Mouse (Mus musculus) midbrain, embryonic 12.5 days (tissue): ENCODE data around the gene Eps8l3. TPM values are rescaled to one million over a fixed set of nuclear protein-coding genes. Genes with fewer than 3 reads are reported as not detected.
"Not testable (repeated sequence)": the region's sequence is repeated elsewhere in the genome, so short reads cannot be mapped to it uniquely, and the experiment has no call there.

Experiments
- ATAC-seq: fragments of 200-750 bp; cut with Nextera tagmentation; 2 replicates; pipeline ENCODE4 v1.8.0; 2017; ENCODE audit warnings: low read depth, moderate TSS enrichment, moderate library complexity; ENCODE audit not compliant: low FRiP score
- H3K27ac ChIP-seq: fragments of 300-500 bp; sonication (generic); replicated peaks from 2 replicates; pipeline ENCODE4 v1.5.1; 2016; ENCODE audit warnings: mild to moderate bottlenecking
- H3K27me3 ChIP-seq: fragments of 300-500 bp; sonication (generic); 2 replicates; pipeline ENCODE4 v1.6.1; 2016; ENCODE audit warnings: mild to moderate bottlenecking
- H3K36me3 ChIP-seq: fragments of 300-500 bp; sonication (generic); 2 replicates; pipeline ENCODE4 v1.6.1; 2016
- H3K4me1 ChIP-seq: fragments of 300-500 bp; sonication (generic); 2 replicates; pipeline ENCODE4 v1.6.1; 2016
- H3K4me2 ChIP-seq: fragments of 300-500 bp; sonication (generic); replicated peaks from 2 replicates; pipeline ENCODE4 v1.6.1; 2016; ENCODE audit warnings: mild to moderate bottlenecking, moderate library complexity
- H3K4me3 ChIP-seq: fragments of 300-500 bp; sonication (generic); 2 replicates; pipeline ENCODE4 v1.5.1; 2016; ENCODE audit warnings: mild to moderate bottlenecking
- H3K9ac ChIP-seq: fragments of 300-500 bp; sonication (generic); replicated peaks from 2 replicates; pipeline ENCODE4 v1.6.1; 2016; ENCODE audit warnings: mild to moderate bottlenecking, moderate library complexity
- H3K9me3 ChIP-seq: fragments of 300-500 bp; sonication (generic); 2 replicates; pipeline ENCODE4 v1.6.1; 2016; ENCODE audit warnings: mild to moderate bottlenecking
- WGBS: fragments of 180-500 bp; shearing (Covaris S2); methylation state at CpG from one replicate; pipeline ENCODE4 v1.1.7; 2016; 5-methylcytosine and 5-hydroxymethylcytosine counted together
- polyA plus RNA-seq: library from polyadenylated mRNA; unstranded; fragments of >200 nt; fragmentation: Nextera tagmentation; extraction: Ambion mirVana; gene quantifications from 2 replicates; pipeline ENCODE4 v1.2.1, GENCODE M21; 2016

The Eps8l3 gene
- polyA plus RNA-seq, 1 experiment from 2014 or later: not detected

- Histone ChIP-seq H3K4me3 (no peak overlapping the region), H3K4me2 (no peak overlapping the region), H3K9me3 (no peaks in the 10 kb centered on the region), H3K36me3 (no peaks in the 10 kb centered on the region), H3K9ac (no peak overlapping the region), H3K4me1 (peaks cover 8% of the 10 kb centered on the region), H3K27ac (no peak overlapping the region), H3K27me3 (no peaks in the 10 kb centered on the region)
- whole genome bisulfite sequencing: 81% methylated on average over 13 of the region's 13 CpGs
- no peak for ATAC-seq
Measured at GRCm38 (mm10) chr3:107855368-107855767, 21.7 kb upstream of the Eps8l3 start.

GRCm38 (mm10) chr3:107857646-107858045 is 19.4 kb upstream of the Eps8l3 start:
- no peak overlapping the region for H3K4me2 ChIP-seq
- no peak overlapping the region for H3K9ac ChIP-seq
- no peaks in the 10 kb centered on the region for H3K9me3 ChIP-seq
- no peak overlapping the region for H3K27ac ChIP-seq
- H3K4me3 ChIP-seq: no peak overlapping the region
- 62% methylated on average over 6 of the region's 6 CpGs for WGBS
- H3K27me3 ChIP-seq: no peaks in the 10 kb centered on the region; the same call in 1 of the 2 replicates
- no peak for ATAC-seq
- H3K36me3 ChIP-seq: no peaks in the 10 kb centered on the region
- H3K4me1 ChIP-seq: no peaks in the 10 kb centered on the region

GRCm38 (mm10) chr3:107861483-107861882 is 15.5 kb upstream of the Eps8l3 start:
- not testable (repeated sequence) for H3K9ac ChIP-seq, H3K9me3 ChIP-seq, H3K36me3 ChIP-seq, H3K4me2 ChIP-seq, H3K4me3 ChIP-seq, H3K4me1 ChIP-seq, H3K27ac ChIP-seq, ATAC-seq
- H3K27me3 ChIP-seq: peaks cover 10% of the 10 kb centered on the region; the same call in 1 of the 2 replicates
- WGBS: 84% methylated on average over 5 of the region's 5 CpGs

GRCm38 (mm10) chr3:107862471-107862870 is 14.6 kb upstream of the Eps8l3 start:
- H3K4me3 ChIP-seq: no peak overlapping the region
- no peaks in the 10 kb centered on the region for H3K4me1 ChIP-seq
- H3K36me3 ChIP-seq: no peaks in the 10 kb centered on the region
- H3K27ac ChIP-seq: no peak overlapping the region
- no peak for ATAC-seq
- H3K27me3 ChIP-seq: peaks cover 10% of the 10 kb centered on the region; the same call in 1 of the 2 replicates
- H3K9ac ChIP-seq: no peak overlapping the region
- WGBS: 85% methylated on average over 2 of the region's 2 CpGs
- H3K4me2 ChIP-seq: no peak overlapping the region
- H3K9me3 ChIP-seq: no peaks in the 10 kb centered on the region

GRCm38 (mm10) chr3:107863471-107863870 is 13.6 kb upstream of the Eps8l3 start:
- 86% methylated on average over 5 of the region's 5 CpGs for WGBS
- H3K4me1 ChIP-seq: no peaks in the 10 kb centered on the region
- ATAC-seq: no peak
- H3K4me2 ChIP-seq: no peak overlapping the region
- H3K27me3 ChIP-seq: peaks cover 10% of the 10 kb centered on the region; the same call in 1 of the 2 replicates
- no peak overlapping the region for H3K27ac ChIP-seq
- H3K4me3 ChIP-seq: no peak overlapping the region
- H3K9me3 ChIP-seq: no peaks in the 10 kb centered on the region
- H3K9ac ChIP-seq: no peak overlapping the region
- no peaks in the 10 kb centered on the region for H3K36me3 ChIP-seq

GRCm38 (mm10) chr3:107863898-107864603 is 13.0 kb upstream of the Eps8l3 start:
- no peak overlapping the region for H3K4me3 ChIP-seq
- WGBS: 10% methylated on average over 2 of the region's 2 CpGs
- ATAC-seq: peak; percentile 73
- peaks cover 4% of the 10 kb centered on the region for H3K4me1 ChIP-seq
- H3K9ac ChIP-seq: no peak overlapping the region
- no peaks in the 10 kb centered on the region for H3K9me3 ChIP-seq
- peaks cover 10% of the 10 kb centered on the region; the same call in 1 of the 2 replicates for H3K27me3 ChIP-seq
- no peak overlapping the region for H3K27ac ChIP-seq
- no peak overlapping the region for H3K4me2 ChIP-seq
- no peaks in the 10 kb centered on the region for H3K36me3 ChIP-seq

- Histone ChIP-seq H3K36me3 (no peaks in the 10 kb centered on the region), H3K4me1 (peaks cover 15% of the 10 kb centered on the region), H3K4me3 (no peak overlapping the region), H3K9ac (no peak overlapping the region), H3K4me2 (no peak overlapping the region), H3K27ac (no peak overlapping the region), H3K27me3 (peaks cover 10% of the 10 kb centered on the region; the same call in 1 of the 2 replicates), H3K9me3 (no peaks in the 10 kb centered on the region)
- ATAC-seq: no peak
- 74% methylated on average over 10 of the region's 10 CpGs for WGBS
Measured at GRCm38 (mm10) chr3:107865364-107866091, 11.5 kb upstream of the Eps8l3 start.

GRCm38 (mm10) chr3:107867086-107867485 is 9.9 kb upstream of the Eps8l3 start:
- no peak overlapping the region for H3K9ac ChIP-seq
- H3K4me1 ChIP-seq: peaks cover 15% of the 10 kb centered on the region
- no peak overlapping the region for H3K4me3 ChIP-seq
- no peak overlapping the region for H3K27ac ChIP-seq
- H3K4me2 ChIP-seq: no peak overlapping the region
- peaks cover 10% of the 10 kb centered on the region; the same call in 1 of the 2 replicates for H3K27me3 ChIP-seq
- no peaks in the 10 kb centered on the region for H3K36me3 ChIP-seq
- WGBS: 4% methylated on average over 8 of the region's 8 CpGs
- ATAC-seq: peak; percentile 33; the same call in 1 of the 2 replicates
- no peaks in the 10 kb centered on the region for H3K9me3 ChIP-seq

GRCm38 (mm10) chr3:107868452-107868851 is 8.6 kb upstream of the Eps8l3 start:
- H3K9ac ChIP-seq: no peak overlapping the region
- H3K27me3 ChIP-seq: peaks cover 10% of the 10 kb centered on the region; the same call in 1 of the 2 replicates
- no peaks in the 10 kb centered on the region for H3K36me3 ChIP-seq
- WGBS: 91% methylated on average over 22 of the region's 22 CpGs
- H3K4me2 ChIP-seq: no peak overlapping the region
- H3K4me1 ChIP-seq: peaks cover 15% of the 10 kb centered on the region
- H3K9me3 ChIP-seq: no peaks in the 10 kb centered on the region
- H3K4me3 ChIP-seq: no peak overlapping the region
- H3K27ac ChIP-seq: peak overlapping the region; percentile 65; the same call in 1 of the 2 replicates
- ATAC-seq: no peak

GRCm38 (mm10) chr3:107869097-107869496 is 7.9 kb upstream of the Eps8l3 start:
- no peaks in the 10 kb centered on the region for H3K36me3 ChIP-seq
- no peak overlapping the region for H3K4me2 ChIP-seq
- peak overlapping the region; percentile 65 for H3K27ac ChIP-seq
- no peak overlapping the region for H3K9ac ChIP-seq
- H3K9me3 ChIP-seq: no peaks in the 10 kb centered on the region
- H3K27me3 ChIP-seq: peaks cover 10% of the 10 kb centered on the region; the same call in 1 of the 2 replicates
- H3K4me3 ChIP-seq: no peak overlapping the region
- peak; percentile 75 for ATAC-seq
- peaks cover 15% of the 10 kb centered on the region for H3K4me1 ChIP-seq
- WGBS: 12% methylated on average over 7 of the region's 7 CpGs

- Histone ChIP-seq H3K9me3 (no peaks in the 10 kb centered on the region), H3K36me3 (no peaks in the 10 kb centered on the region), H3K9ac (no peak overlapping the region), H3K4me1 (peaks cover 15% of the 10 kb centered on the region), H3K27me3 (peaks cover 5% of the 10 kb centered on the region; the same call in 1 of the 2 replicates), H3K4me2 (no peak overlapping the region), H3K27ac (no peak overlapping the region), H3K4me3 (no peak overlapping the region)
- ATAC-seq: no peak
- WGBS: 69% methylated on average over 4 of the region's 4 CpGs
Measured at GRCm38 (mm10) chr3:107869925-107870324, 7.1 kb upstream of the Eps8l3 start.
